In the genomic region with DNA sequence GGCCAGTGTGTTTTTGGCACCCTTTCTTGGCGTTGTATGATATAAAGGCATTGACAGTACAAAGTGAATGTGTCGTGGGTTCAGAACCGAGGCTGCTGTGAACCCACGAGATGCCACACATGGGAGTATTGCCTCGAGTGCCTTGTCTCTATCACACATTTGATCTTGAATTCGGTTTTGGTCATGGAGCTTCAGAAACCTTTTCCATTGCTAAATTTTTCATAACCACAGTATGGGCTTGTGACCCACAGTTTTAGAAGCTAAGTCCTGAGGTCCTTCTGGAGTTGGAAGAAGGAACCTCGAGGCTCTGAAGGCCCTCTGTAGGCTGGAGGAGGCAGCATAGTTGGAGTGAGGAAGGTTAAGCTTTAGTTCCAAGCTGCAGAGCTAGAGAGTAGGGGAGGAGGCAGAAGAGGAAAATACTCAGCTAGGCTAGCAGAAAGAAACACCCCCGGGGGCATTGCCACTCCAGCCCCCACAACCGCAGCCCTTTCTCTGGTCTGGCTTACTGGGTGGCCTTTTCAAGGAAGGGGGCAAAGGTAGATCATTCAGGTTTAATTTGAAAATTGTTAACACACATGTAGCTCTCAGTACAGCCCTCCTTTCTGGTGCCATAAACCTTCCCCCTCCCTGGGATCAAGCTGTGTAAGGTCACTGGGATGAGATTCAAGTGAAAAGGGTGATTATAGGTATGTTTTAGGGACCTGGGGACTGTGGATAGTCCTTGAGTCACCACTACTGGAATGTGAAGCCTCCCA, we compare ENCODE assay signal across 29 mouse cellular contexts.
DNase-seq lines count a peak whose midpoint lies in the region; ATAC-seq lines count a peak whose summit lies in the region.
"Had no signal": no experiment of that assay in that cellular context is flagged by ENCODE, and none has a peak within 500 bp of the region (broad histone marks: within the 10 kb centered on the region; RNA-seq: fewer than 3 reads in every experiment).

No protein-coding gene starts in this region.

- no peak for ATAC-seq in heart, embryonic 13.5 days (ENCODE audit: extremely low read depth, insufficient number of reproducible peaks, low FRiP score, low TSS enrichment)
- no peak for ATAC-seq in midbrain, embryonic 11.5 days (ENCODE audit: low FRiP score)
- no peak for ATAC-seq in midbrain, embryonic 16.5 days
- ATAC-seq in embryonic facial prominence, embryonic 15.5 days (ENCODE audit: insufficient number of reproducible peaks, low FRiP score, low TSS enrichment, low read depth): no peak
- no peak for ATAC-seq in monocyte, adult 5-6 weeks (replicated peaks; ENCODE audit: insufficient number of reproducible peaks, low FRiP score, low TSS enrichment, poor library complexity, severe bottlenecking)
- no peak for ATAC-seq in forebrain, embryonic 16.5 days
- ATAC-seq: forebrain, postnatal 0 days; hindbrain, embryonic 16.5 days; intestine, embryonic 16.5 days had no signal

- H3K27ac ChIP-seq in heart, embryonic 13.5 days (replicated peaks): no peak overlapping the region
- no peak overlapping the region for H3K27ac ChIP-seq in midbrain, embryonic 11.5 days (ENCODE audit: low read depth, low read length)
- H3K27ac ChIP-seq in midbrain, embryonic 16.5 days (ENCODE audit: low read length): no peak overlapping the region
- H3K27ac ChIP-seq in embryonic facial prominence, embryonic 15.5 days (replicated peaks): 0 out of 2 replicates have a peak overlapping the region, but pooled peaks have one; percentile 34
- no peak overlapping the region for H3K27ac ChIP-seq in forebrain, embryonic 16.5 days (ENCODE audit: low read length)
- H3K27ac ChIP-seq: embryonic facial prominence, embryonic 13.5 days; liver, embryonic 15.5 days; midbrain, embryonic 12.5 days; stomach, embryonic 15.5 days had no signal

- H3K4me1 ChIP-seq in heart, embryonic 13.5 days: peaks cover 35% of the 10 kb centered on the region
- H3K4me1 ChIP-seq in midbrain, embryonic 11.5 days (ENCODE audit: control insufficient read depth, insufficient read depth, low read length): peaks cover 4% of the 10 kb centered on the region
- 0 out of 2 replicates have a peak, but pooled peaks cover 3% of the 10 kb centered on the region for H3K4me1 ChIP-seq in midbrain, embryonic 16.5 days (ENCODE audit: control insufficient read depth, insufficient read depth, low read length)
- H3K4me1 ChIP-seq in embryonic facial prominence, embryonic 15.5 days: peaks cover 9% of the 10 kb centered on the region
- peaks cover 5% of the 10 kb centered on the region for H3K4me1 ChIP-seq in forebrain, embryonic 16.5 days (replicated peaks; ENCODE audit: control insufficient read depth, insufficient read depth, low read length)
- H3K4me1 ChIP-seq: liver, embryonic 15.5 days; midbrain, embryonic 12.5 days; stomach, embryonic 15.5 days had no signal

- H3K4me2 ChIP-seq in heart, embryonic 13.5 days: no peak overlapping the region
- no peak overlapping the region for H3K4me2 ChIP-seq in midbrain, embryonic 11.5 days
- no peak overlapping the region for H3K4me2 ChIP-seq in midbrain, embryonic 16.5 days (ENCODE audit: low read length)
- no peak overlapping the region for H3K4me2 ChIP-seq in embryonic facial prominence, embryonic 15.5 days (replicated peaks)
- no peak overlapping the region for H3K4me2 ChIP-seq in forebrain, embryonic 16.5 days (ENCODE audit: low read length)
- H3K4me2 ChIP-seq: embryonic facial prominence, embryonic 13.5 days; liver, embryonic 15.5 days; lung, embryonic 14.5 days; midbrain, embryonic 12.5 days; stomach, embryonic 15.5 days had no signal

- 69% methylated on average over 9 of the region's 9 CpGs for WGBS in heart, embryonic 13.5 days
- 84% methylated on average over 9 of the region's 9 CpGs for WGBS in midbrain, embryonic 11.5 days
- WGBS in midbrain, embryonic 16.5 days: 82% methylated on average over 9 of the region's 9 CpGs
- WGBS in embryonic facial prominence, embryonic 15.5 days: 56% methylated on average over 9 of the region's 9 CpGs
- WGBS in forebrain, embryonic 16.5 days: 74% methylated on average over 9 of the region's 9 CpGs

- no peak for DNase-seq in heart, postnatal 36 days
- DNase-seq in midbrain, embryonic 11.5 days (ENCODE audit: low spot score, missing footprints): peak; percentile 51
- peak; percentile 47 for DNase-seq in naive thymus-derived CD4-positive, alpha-beta T cell, adult 2 months (ENCODE audit: low read depth)
- DNase-seq: adrenal gland, postnatal 14 days; B cell, adult 2 months; cerebellum, adult 11 months; cerebellum, adult 9-10 months; cerebellum, postnatal 36 days; embryo, embryonic 11 days; forebrain, postnatal 0 days; gastrocnemius, postnatal 14 days; heart, postnatal 14 days; kidney, adult 9 months; kidney, postnatal 10 days; lung, embryonic 14.5 days; lung, postnatal 36 days; right cerebral cortex, adult 18-20 months had no signal

- no peaks in the 10 kb centered on the region for H3K27me3 ChIP-seq in heart, embryonic 13.5 days (replicated peaks)
- H3K27me3 ChIP-seq in midbrain, embryonic 11.5 days (ENCODE audit: control insufficient read depth, insufficient read depth, low read length): no peaks in the 10 kb centered on the region
- H3K27me3 ChIP-seq in midbrain, embryonic 16.5 days (ENCODE audit: control insufficient read depth, insufficient read depth, low read depth, low read length): no peaks in the 10 kb centered on the region
- no peaks in the 10 kb centered on the region for H3K27me3 ChIP-seq in embryonic facial prominence, embryonic 15.5 days
- no peaks in the 10 kb centered on the region for H3K27me3 ChIP-seq in forebrain, embryonic 16.5 days (replicated peaks; ENCODE audit: control insufficient read depth, insufficient read depth, low read length)
- H3K27me3 ChIP-seq: embryonic facial prominence, embryonic 13.5 days; liver, embryonic 15.5 days; stomach, embryonic 15.5 days had no signal

- no peaks in the 10 kb centered on the region for H3K9me3 ChIP-seq in heart, embryonic 13.5 days
- H3K9me3 ChIP-seq in midbrain, embryonic 11.5 days (ENCODE audit: control insufficient read depth, low read length): no peaks in the 10 kb centered on the region
- no peaks in the 10 kb centered on the region for H3K9me3 ChIP-seq in midbrain, embryonic 16.5 days (replicated peaks; ENCODE audit: control insufficient read depth, low read length, poor library complexity, severe bottlenecking)
- no peaks in the 10 kb centered on the region for H3K9me3 ChIP-seq in embryonic facial prominence, embryonic 15.5 days (replicated peaks)
- no peaks in the 10 kb centered on the region for H3K9me3 ChIP-seq in forebrain, embryonic 16.5 days (ENCODE audit: control insufficient read depth, low read length)
- H3K9me3 ChIP-seq: embryonic facial prominence, embryonic 13.5 days; liver, embryonic 15.5 days; midbrain, embryonic 12.5 days; stomach, embryonic 15.5 days had no signal

- intact Hi-C loops in heart, postnatal 36 days (cut with DNase I): no loop called here

- H3K9ac ChIP-seq in heart, embryonic 13.5 days: peak overlapping the region; percentile 14; the same call in 1 of the 2 replicates
- no peak overlapping the region for H3K9ac ChIP-seq in midbrain, embryonic 11.5 days (ENCODE audit: low read length)
- H3K9ac ChIP-seq in midbrain, embryonic 16.5 days (ENCODE audit: low read depth, low read length): no peak overlapping the region
- H3K9ac ChIP-seq in embryonic facial prominence, embryonic 15.5 days: no peak overlapping the region
- no peak overlapping the region for H3K9ac ChIP-seq in forebrain, embryonic 16.5 days (replicated peaks; ENCODE audit: low read depth, low read length)
- H3K9ac ChIP-seq: embryonic facial prominence, embryonic 13.5 days; forebrain, postnatal 0 days; liver, embryonic 15.5 days; lung, embryonic 14.5 days; midbrain, embryonic 12.5 days; stomach, embryonic 15.5 days had no signal

- no peaks in the 10 kb centered on the region for H3K36me3 ChIP-seq in heart, embryonic 13.5 days
- H3K36me3 ChIP-seq in midbrain, embryonic 11.5 days (ENCODE audit: control insufficient read depth, insufficient read depth, low read length): no peaks in the 10 kb centered on the region
- H3K36me3 ChIP-seq in midbrain, embryonic 16.5 days (ENCODE audit: control insufficient read depth, insufficient read depth, low read length): no peaks in the 10 kb centered on the region
- H3K36me3 ChIP-seq in embryonic facial prominence, embryonic 15.5 days: no peaks in the 10 kb centered on the region
- no peaks in the 10 kb centered on the region for H3K36me3 ChIP-seq in forebrain, embryonic 16.5 days (ENCODE audit: control insufficient read depth, insufficient read depth)
- H3K36me3 ChIP-seq: embryonic facial prominence, embryonic 13.5 days; liver, embryonic 15.5 days; midbrain, embryonic 12.5 days; stomach, embryonic 15.5 days had no signal

- no peak overlapping the region for H3K4me3 ChIP-seq in heart, embryonic 13.5 days
- no peak overlapping the region for H3K4me3 ChIP-seq in midbrain, embryonic 11.5 days (ENCODE audit: low read depth, low read length)
- H3K4me3 ChIP-seq in midbrain, embryonic 16.5 days (ENCODE audit: low read depth, low read length): no peak overlapping the region
- H3K4me3 ChIP-seq in embryonic facial prominence, embryonic 15.5 days (replicated peaks): no peak overlapping the region
- no peak overlapping the region for H3K4me3 ChIP-seq in forebrain, embryonic 16.5 days (replicated peaks; ENCODE audit: low read length)
- H3K4me3 ChIP-seq: embryonic facial prominence, embryonic 13.5 days; erythroblast, embryonic 14.5 days; liver, embryonic 15.5 days; midbrain, embryonic 12.5 days; stomach, embryonic 15.5 days had no signal

Comparison
In these comparisons a context has a peak if more than half of its experiments do, and no peak if none do; other contexts are left out.
1. DNase-seq: peak in midbrain, embryonic 11.5 days (single experiment) and naive thymus-derived CD4-positive, alpha-beta T cell, adult 2 months (single experiment); none in heart, postnatal 36 days (0 of 2).